In genomic region chr5:15747478-15748255, GRCm38 (mm10) we compare ENCODE assay signal across 28 mouse cellular contexts. TPM values are rescaled to one million over a fixed set of nuclear protein-coding genes. Genes with fewer than 3 reads are reported as not detected.
A peak's percentile ranks its signal among the peaks of the same experiment; 100 is the strongest.
DNase-seq lines count a peak whose midpoint lies in the region; TF ChIP-seq lines count a peak whose summit lies in the region.
"Had no signal": no experiment of that assay in that cellular context is flagged by ENCODE, and none has a peak within 500 bp of the region (broad histone marks: within the 10 kb centered on the region; RNA-seq: fewer than 3 reads in every experiment).

No protein-coding gene starts in this region.

- DNase-seq in kidney, adult 2 months = peak; percentile 9
- no peak for DNase-seq in kidney, adult 11 months
- peak; percentile 43 for DNase-seq in embryonic facial prominence, embryonic 10.5 days (ENCODE audit: low spot score)
- peak; percentile 81 for DNase-seq in forelimb bud, embryonic 11.5 days (ENCODE audit: low read depth, low spot score)
- peak; percentile 16 for DNase-seq in mesoderm, embryonic 11.5 days (ENCODE audit: low read depth, low spot score)
- no peak for DNase-seq in cerebellum, postnatal 4 days (ENCODE audit: low spot score in 2 of 2)
- DNase-seq in urinary bladder, adult 2 months (ENCODE audit: low spot score) = no peak
- DNase-seq: cerebellum, adult 2 months; forebrain, postnatal 0 days; gastrocnemius, adult 2 months; heart, postnatal 14 days; kidney, postnatal 4 days; layer of hippocampus, adult 9-11 months; left cerebral cortex, postnatal 4 days; lung, postnatal 4 days; right cerebral cortex, postnatal 25 days; thymus, postnatal 14 days had no signal

- WGBS in kidney, adult 2 months = 49% methylated on average over 4 of the region's 4 CpGs
- WGBS in embryonic facial prominence, embryonic 10.5 days = 46% methylated on average over 4 of the region's 4 CpGs

- no peaks in the 10 kb centered on the region; the same call in 1 of the 2 replicates for H3K4me1 ChIP-seq in kidney, adult 2 months (ENCODE audit: control insufficient read depth, insufficient read depth, low read length)
- H3K4me1 ChIP-seq in embryonic facial prominence, embryonic 10.5 days = no peaks in the 10 kb centered on the region
- H3K4me1 ChIP-seq: forebrain, embryonic 10.5 days; heart, embryonic 12.5 days; hindbrain, embryonic 13.5 days; intestine, embryonic 15.5 days; lung, embryonic 15.5 days; midbrain, embryonic 10.5 days had no signal

- TF ChIP-seq CTCF in kidney, adult 2 months (conservative IDR thresholded peaks at IDR 0.05; ENCODE audit: insufficient read depth, insufficient read length, low read depth, low read length) = no peak

- no peaks in the 10 kb centered on the region for H3K27me3 ChIP-seq in kidney, adult 2 months (replicated peaks; ENCODE audit: control insufficient read depth, insufficient read depth, low read length)
- no peaks in the 10 kb centered on the region for H3K27me3 ChIP-seq in embryonic facial prominence, embryonic 10.5 days (replicated peaks; ENCODE audit: low read depth, poor library complexity, severe bottlenecking)
- H3K27me3 ChIP-seq: heart, embryonic 12.5 days; hindbrain, embryonic 13.5 days; intestine, embryonic 15.5 days; lung, embryonic 15.5 days had no signal

- no peak for TF ChIP-seq POLR2A in kidney, adult 2 months (IDR thresholded peaks at IDR 0.05; ENCODE audit: low read depth, low read length)

- no peaks in the 10 kb centered on the region for H3K9me3 ChIP-seq in embryonic facial prominence, embryonic 10.5 days
- H3K9me3 ChIP-seq: forebrain, embryonic 10.5 days; G1E; heart, embryonic 12.5 days; hindbrain, embryonic 13.5 days; intestine, embryonic 15.5 days; lung, embryonic 15.5 days; midbrain, embryonic 10.5 days had no signal

- H3K4me3 ChIP-seq in kidney, adult 2 months (ENCODE audit: insufficient read depth, low read depth, low read length) = no peak overlapping the region
- H3K4me3 ChIP-seq in embryonic facial prominence, embryonic 10.5 days = no peak overlapping the region
- H3K4me3 ChIP-seq: forebrain, embryonic 10.5 days; gastrocnemius, adult 2 months; heart, embryonic 12.5 days; hindbrain, embryonic 13.5 days; intestine, embryonic 15.5 days; left cerebral cortex, adult 2 months; lung, embryonic 15.5 days; midbrain, embryonic 10.5 days had no signal

- no peaks in the 10 kb centered on the region for H3K36me3 ChIP-seq in kidney, adult 2 months (ENCODE audit: control insufficient read depth, insufficient read depth, low read length)
- H3K36me3 ChIP-seq in embryonic facial prominence, embryonic 10.5 days (replicated peaks) = no peaks in the 10 kb centered on the region
- H3K36me3 ChIP-seq: forebrain, embryonic 10.5 days; G1E; heart, embryonic 12.5 days; hindbrain, embryonic 13.5 days; intestine, embryonic 15.5 days; lung, embryonic 15.5 days; midbrain, embryonic 10.5 days had no signal

- H3K27ac ChIP-seq in kidney, adult 2 months (ENCODE audit: insufficient read depth, low read depth, low read length) = no peak overlapping the region
- peak overlapping the region; percentile 48 for H3K27ac ChIP-seq in embryonic facial prominence, embryonic 10.5 days (replicated peaks)
- H3K27ac ChIP-seq: forebrain, embryonic 10.5 days; gastrocnemius, adult 2 months; hindbrain, embryonic 13.5 days; intestine, embryonic 15.5 days; left cerebral cortex, adult 2 months; liver, embryonic 14.5 days; lung, embryonic 15.5 days; midbrain, embryonic 10.5 days; stomach, postnatal 0 days had no signal

RNA-seq across cellular contexts. Expression of gene Speer4c, which starts 33.6 kb away (rescaled TPM):
- not detected in 2 replicates for polyA plus RNA-seq in kidney, adult 2 months (2012; rRNA removed)
- not detected in 2 replicates for polyA plus RNA-seq in embryonic facial prominence, embryonic 10.5 days (2016; fragmentation: Nextera tagmentation; extraction: Ambion mirVana)
- polyA plus RNA-seq in urinary bladder, adult 2 months (2012; rRNA removed) = not detected in 2 replicates
- polyA plus RNA-seq: cerebellum, adult 2 months; cortical plate, adult 2 months; forebrain, embryonic 10.5 days; forebrain, postnatal 0 days; G1E; heart, embryonic 12.5 days; hindbrain, embryonic 13.5 days; intestine, embryonic 15.5 days; liver, embryonic 14.5 days; lung, embryonic 15.5 days; midbrain, embryonic 10.5 days; stomach, postnatal 0 days had no signal

Comparison
In these comparisons a context has a peak if more than half of its experiments do, and no peak if none do; other contexts are left out.
1. DNase-seq: peak in kidney, adult 2 months (single experiment), embryonic facial prominence, embryonic 10.5 days (single experiment), forelimb bud, embryonic 11.5 days (single experiment) and mesoderm, embryonic 11.5 days (single experiment); none in kidney, adult 11 months (single experiment), cerebellum, postnatal 4 days (0 of 2) and urinary bladder, adult 2 months (single experiment).